Mouse (Mus musculus) embryo, embryonic 10.5 days (tissue): ENCODE measurements around the gene Arsk.

Experiments
- DNase-seq: peaks from one replicate; pipeline ENCODE4 v3.0.0-alpha.2; 2015; ENCODE audit warnings: low spot score

The Arsk gene

GRCm38 (mm10) chr13:76098493-76099303, at the start of gene Arsk, which contains the start of gene Ttc37:
Arsk (minus strand) TSS chr13:76098660.
Ttc37 (plus strand) TSS chr13:76098734.
- peak; percentile 98 for DNase-seq

GRCm38 (mm10) chr13:76141117-76141808, 42.8 kb upstream of the Arsk start:
- no peak for DNase-seq

DNA sequence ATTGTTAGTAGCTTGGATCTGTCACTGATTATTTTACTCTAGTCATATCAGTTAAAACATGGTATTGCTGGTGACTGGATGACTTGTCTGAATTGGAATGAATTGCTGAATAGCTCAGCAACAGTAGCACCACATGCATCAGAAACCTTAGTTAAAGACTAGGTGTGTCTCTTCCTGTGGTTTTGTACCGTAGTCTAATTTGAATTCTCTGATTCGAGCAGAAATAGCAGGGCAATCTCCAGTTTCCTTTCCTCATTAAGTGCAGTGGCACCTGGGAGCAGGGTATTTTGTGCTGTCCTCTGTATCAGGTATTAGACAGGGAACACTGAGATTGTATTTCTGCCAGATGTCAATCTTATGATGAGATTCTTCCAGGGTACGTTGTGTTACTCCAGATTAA, 40.4 kb upstream of the Arsk start:
- no peak for DNase-seq

DNA sequence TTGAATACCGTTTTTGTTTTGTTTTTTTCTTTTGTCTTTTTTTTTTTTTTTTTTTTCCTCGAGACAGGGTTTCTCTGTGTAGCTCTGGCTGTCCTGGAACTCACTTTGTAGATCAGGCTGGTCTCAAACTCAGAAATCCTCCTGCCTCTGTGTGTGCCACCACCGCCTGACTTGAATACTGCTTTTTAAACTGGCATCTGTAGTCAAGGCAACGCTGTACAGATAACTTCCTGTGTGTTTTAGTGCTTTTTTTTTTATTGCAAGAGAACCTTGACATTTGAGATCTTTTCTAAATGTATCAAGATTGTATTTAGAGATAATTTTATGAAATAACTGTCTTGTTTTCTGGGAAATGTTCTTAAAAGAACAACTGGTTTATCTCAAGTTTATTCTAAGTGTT, 34.0 kb upstream of the Arsk start:
- DNase-seq, result no peak

DNA sequence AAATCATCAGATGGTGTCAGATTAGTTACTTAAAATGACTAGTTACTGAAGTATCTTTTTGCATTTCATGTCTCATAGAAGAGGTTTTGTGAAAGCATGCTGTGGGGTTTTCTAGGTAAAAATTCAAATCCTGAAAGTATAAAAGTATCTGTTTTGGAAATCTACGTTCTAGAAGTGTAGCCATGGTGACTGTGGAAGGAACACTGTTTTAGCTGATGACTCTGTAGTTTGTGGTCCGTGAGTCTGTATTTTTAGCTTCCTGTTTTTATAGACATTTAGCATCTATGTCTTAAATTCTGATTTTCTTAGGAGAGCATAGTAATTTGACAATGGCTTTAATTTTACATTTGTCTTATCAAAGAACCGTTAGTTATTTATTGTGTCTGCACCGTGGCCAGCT, 30.3 kb upstream of the Arsk start:
- DNase-seq, result no peak

DNA sequence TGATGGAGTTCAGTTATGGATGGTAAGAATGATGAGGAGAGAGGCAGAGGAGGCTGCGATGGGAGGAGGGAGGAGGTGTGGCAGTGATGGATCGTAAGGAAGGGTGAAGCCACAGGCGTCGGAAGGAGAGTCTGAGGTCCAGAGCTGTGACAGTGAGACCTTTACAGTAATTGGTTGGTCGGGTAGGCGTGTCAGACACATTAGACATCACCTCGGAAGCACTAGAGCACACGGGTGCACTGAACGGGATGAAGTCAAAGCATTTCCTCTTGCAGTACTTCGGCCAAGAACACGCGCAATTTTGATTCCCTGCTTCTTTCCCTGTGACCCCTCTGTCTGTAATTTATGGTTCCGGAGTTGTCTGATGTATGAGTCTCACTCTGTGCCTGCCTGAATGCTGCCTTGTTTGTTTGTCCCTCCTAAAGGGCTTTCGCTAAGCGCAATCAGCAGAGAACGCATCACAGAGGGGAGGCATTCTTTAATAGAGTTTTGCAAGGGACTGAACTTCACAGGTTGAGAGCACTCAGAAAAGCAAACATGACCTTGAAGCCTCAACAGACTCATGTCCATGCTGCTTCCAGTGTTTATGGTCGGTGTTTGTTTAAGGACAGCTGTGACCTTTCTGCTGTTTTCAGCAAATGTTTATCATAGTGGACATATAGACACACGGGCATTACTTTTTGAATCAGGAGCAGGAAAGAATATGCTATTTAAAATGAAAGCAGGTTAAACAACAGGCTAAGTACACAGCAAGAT, 10.8 kb upstream of the Arsk start:
- no peak for DNase-seq

- DNase-seq, result no peak
Observed at GRCm38 (mm10) chr13:76101989-76102388, 3.5 kb upstream of the Arsk start.

- peak; percentile 69 for DNase-seq
Observed at GRCm38 (mm10) chr13:76098116-76098492, 356 bp downstream of the Arsk start.

GRCm38 (mm10) chr13:76074323-76074722, 24.1 kb downstream of the Arsk start:
- no peak for DNase-seq

- peak; percentile 11 for DNase-seq
Observed at GRCm38 (mm10) chr13:76064363-76064945, 34.0 kb downstream of the Arsk start.

- DNase-seq, result no peak
Observed at GRCm38 (mm10) chr13:76063548-76063947, 34.9 kb downstream of the Arsk start.

- no peak for DNase-seq
Observed at GRCm38 (mm10) chr13:76062569-76062968, 35.9 kb downstream of the Arsk start.

DNA sequence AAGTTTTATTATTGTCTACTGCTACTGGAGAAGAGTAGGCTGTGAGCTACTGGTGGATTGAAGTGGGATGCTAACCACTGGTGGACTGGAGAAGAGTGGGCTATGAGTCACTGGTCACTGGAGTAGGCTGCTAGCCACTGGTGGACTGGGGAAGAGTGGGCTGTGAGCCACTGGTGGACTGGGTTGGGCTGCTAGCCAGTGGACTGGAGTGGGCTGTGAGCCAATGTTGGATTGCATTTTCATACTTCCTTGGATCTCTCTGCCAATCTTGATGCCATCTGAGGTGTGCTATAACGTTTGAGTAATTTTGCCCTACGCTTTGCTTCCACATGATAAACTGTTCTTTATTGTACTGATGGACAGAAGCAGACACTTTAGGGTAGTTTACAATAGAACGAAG, 36.3 kb downstream of the Arsk start:
- DNase-seq, result no peak

DNA sequence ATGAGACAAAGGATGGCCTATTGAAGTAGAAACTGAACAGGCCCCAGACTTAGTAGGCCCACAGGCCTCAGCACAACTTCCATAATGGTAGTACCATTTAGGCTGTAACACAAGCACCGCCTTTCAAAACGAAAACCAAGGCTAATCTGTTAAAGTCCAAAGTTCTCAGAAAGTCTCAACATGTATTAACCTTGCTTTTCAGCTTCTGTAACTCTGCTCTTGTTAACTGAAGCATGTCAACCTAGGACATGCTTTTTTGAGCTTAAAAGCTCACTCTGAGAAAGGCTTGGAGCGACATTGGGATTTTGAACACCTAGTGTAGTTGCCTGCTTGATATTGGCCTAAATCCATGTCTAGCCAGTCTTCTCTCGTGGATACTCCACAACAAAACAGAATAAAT, 38.9 kb downstream of the Arsk start:
- no peak for DNase-seq

- no peak for DNase-seq
Observed at GRCm38 (mm10) chr13:76057267-76058069, 41.0 kb downstream of the Arsk start.

- DNase-seq, result no peak
Observed at GRCm38 (mm10) chr13:76056896-76057266, 41.6 kb downstream of the Arsk start, which contains the start of gene Gpr150. Gpr150 (minus strand) TSS chr13:76056996.

DNA sequence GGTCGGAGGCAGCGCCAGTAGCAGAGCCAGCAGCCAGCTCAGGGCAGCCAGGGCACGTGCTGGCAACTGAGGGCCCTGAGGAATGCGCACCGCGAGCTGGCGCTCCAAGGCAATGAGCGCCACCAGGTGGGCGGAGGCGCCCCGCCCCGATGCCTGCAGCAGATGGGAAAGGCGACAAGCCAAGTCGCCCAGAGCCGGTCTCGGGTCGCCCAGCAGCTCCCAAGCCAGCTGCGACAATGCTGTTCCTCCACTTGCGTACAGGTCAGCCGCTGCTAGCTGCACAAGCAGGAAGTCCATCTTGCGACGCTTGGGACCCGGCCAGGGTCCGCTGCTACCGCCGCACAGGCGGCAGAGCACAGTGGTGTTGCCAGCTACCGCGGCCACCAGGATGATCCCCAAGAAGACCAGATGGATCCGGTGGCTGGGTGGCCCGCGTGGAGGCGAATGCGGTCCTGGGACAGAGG, 42.2 kb downstream of the Arsk start:
- DNase-seq, result peak; percentile 82

DNA sequence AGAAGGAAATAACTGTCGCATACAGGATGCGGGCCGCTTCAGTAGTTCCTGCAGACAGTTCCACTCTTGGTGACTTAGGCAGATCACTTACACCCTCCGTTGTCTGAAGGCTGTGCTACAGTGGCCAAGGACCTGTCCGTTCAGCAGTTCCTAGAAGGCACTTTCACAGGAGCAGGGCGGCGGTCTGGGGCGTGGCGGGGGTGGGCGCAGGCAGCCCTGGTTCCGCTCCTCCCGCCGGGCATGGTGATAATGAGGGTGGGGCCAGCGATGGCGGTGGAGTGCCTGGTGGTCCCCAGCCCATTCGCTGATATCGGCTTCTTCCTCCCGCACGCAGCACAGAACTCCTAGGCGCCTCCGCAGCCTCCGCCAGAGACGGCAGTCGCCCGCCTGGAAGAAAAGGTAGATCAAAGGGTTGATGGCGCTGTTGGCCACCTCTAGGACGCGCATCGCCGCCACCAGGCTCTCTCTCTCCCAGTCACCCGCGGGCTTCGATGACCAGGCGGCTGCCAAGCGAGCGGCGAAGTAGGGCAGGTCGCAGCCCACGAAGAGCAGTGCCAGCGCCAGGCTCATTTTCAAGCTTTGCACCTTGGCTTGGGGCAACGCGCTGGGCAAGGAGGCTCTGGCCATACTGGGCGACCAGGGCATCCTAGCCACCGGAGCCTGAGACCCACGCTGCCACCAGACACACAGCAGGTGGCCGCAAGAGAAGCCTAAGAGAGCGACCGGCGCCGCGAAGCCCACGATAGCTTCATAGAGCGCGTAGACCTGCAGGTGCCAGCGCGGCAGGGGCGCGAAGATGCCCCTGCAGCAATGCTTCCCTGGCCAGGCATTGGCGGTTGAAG, 42.8 kb downstream of the Arsk start:
- DNase-seq, result peak; percentile 59

GRCm38 (mm10) chr13:76044971-76045370, 53.5 kb downstream of the Arsk start:
- no peak for DNase-seq

- no peak for DNase-seq
Observed at GRCm38 (mm10) chr13:76042455-76042854, 56.0 kb downstream of the Arsk start.
